Mouse (Mus musculus) liver, embryonic 14.5 days (tissue): ENCODE results near the gene Chd9. TPM values are rescaled to one million over a fixed set of nuclear protein-coding genes. Genes with fewer than 3 reads are reported as not detected.

Experiments
- ATAC-seq: fragments of 200-750 bp; cut with Nextera tagmentation; 2 replicates; pipeline ENCODE4 v1.8.0; 2017; ENCODE audit warnings: moderate number of reproducible peaks, mild to moderate bottlenecking, moderate library complexity; ENCODE audit not compliant: insufficient read depth
- DNase-seq, 3 experiments: peaks; one replicate each; pipeline ENCODE4 v3.0.0-alpha.2; 2012 to 2013; ENCODE audit warnings: low read depth in 3 of 3, low spot score in 3 of 3
- H3K27ac ChIP-seq: fragments of 300-500 bp; sonication (generic); 2 replicates; pipeline ENCODE4 v1.5.1; 2014; ENCODE audit warnings: moderate library complexity, mild to moderate bottlenecking, control low read depth, inconsistent platforms
- H3K27me3 ChIP-seq: fragments of 300-500 bp; sonication (generic); 2 replicates; pipeline ENCODE4 v1.6.1; 2014; ENCODE audit warnings: mild to moderate bottlenecking, low read length, moderate library complexity; ENCODE audit not compliant: control insufficient read depth, insufficient read depth
- H3K36me3 ChIP-seq: fragments of 300-500 bp; sonication (generic); replicated peaks from 2 replicates; pipeline ENCODE4 v1.6.1; 2014; ENCODE audit warnings: low read depth; ENCODE audit not compliant: control insufficient read depth, insufficient read depth
- H3K4me1 ChIP-seq, 2 experiments: fragments of 200-500 bp in 1 of 2; fragments of 300-500 bp in 1 of 2; sonication (generic) in 1 of 2; replicated peaks; 2 replicates each; pipeline ENCODE4 v1.6.1; 2012 to 2014; ENCODE audit warnings: antibody characterized with exemption in 1 of 2, inconsistent platforms in 1 of 2, low read length in 1 of 2; ENCODE audit not compliant: control insufficient read depth in 2 of 2, insufficient read depth in 2 of 2
- H3K4me2 ChIP-seq: fragments of 300-500 bp; sonication (generic); 2 replicates; pipeline ENCODE4 v1.6.1; 2014; ENCODE audit warnings: low read depth, mild to moderate bottlenecking, control low read depth, moderate library complexity
- H3K4me3 ChIP-seq, 2 experiments: fragments of 200-500 bp in 1 of 2; fragments of 300-500 bp in 1 of 2; sonication (generic) in 1 of 2; 2 replicates each; pipeline ENCODE4 v1.5.1; 2012 to 2014; ENCODE audit warnings: low read depth in 2 of 2, low read length in 2 of 2, mild to moderate bottlenecking in 2 of 2, control low read depth in 1 of 2, inconsistent platforms in 1 of 2, moderate library complexity in 1 of 2; ENCODE audit not compliant: insufficient read depth in 1 of 2
- H3K9ac ChIP-seq: fragments of 300-500 bp; sonication (generic); replicated peaks from 2 replicates; pipeline ENCODE4 v1.6.1; 2014; ENCODE audit warnings: mild to moderate bottlenecking, control low read depth, moderate library complexity
- H3K9me3 ChIP-seq: fragments of 300-500 bp; sonication (generic); 2 replicates; pipeline ENCODE4 v1.6.1; 2016; ENCODE audit warnings: low read length, mixed read lengths; ENCODE audit not compliant: control insufficient read depth
- CTCF ChIP-seq: IDR thresholded peaks from 2 replicates; pipeline ENCODE4 v1.5.1; 2016; ENCODE audit warnings: antibody characterized with exemption, low read depth, control low read depth
- EP300 ChIP-seq: IDR thresholded peaks from 2 replicates; pipeline ENCODE4 v1.6.1; 2016; ENCODE audit warnings: antibody characterized with exemption, low read depth
- WGBS: fragments of 180-500 bp; shearing (Covaris S2); extraction: QIAGEN DNeasy Blood & Tissue Kit; methylation state at CpG from one replicate; pipeline ENCODE4 v1.1.7; 2014; ENCODE audit not compliant: insufficient replicate concordance; 5-methylcytosine and 5-hydroxymethylcytosine counted together
- polyA plus RNA-seq, 2 experiments: library from polyadenylated mRNA; depleted of rRNA in 1 of 2; stranded (reverse) in 1 of 2; unstranded in 1 of 2; fragments of >200 nt; fragmentation: Nextera tagmentation in 1 of 2; extraction: Ambion mirVana in 1 of 2; gene quantifications; 2 replicates each; pipeline versions ENCODE4 v1.2.1 to v1.2.3; 2012 to 2014

Chd9 gene
- 5.7 and 6.4 TPM in 2 replicates for polyA plus RNA-seq (2012; rRNA removed)
- polyA plus RNA-seq (2014; fragmentation: Nextera tagmentation; extraction: Ambion mirVana), result 12.2 and 13.2 TPM in 2 replicates

GRCm38 (mm10) chr8:90828181-90828986 lies at the start of gene Chd9:
Chd9 (plus strand) TSS chr8:90828352.
- TF ChIP-seq CTCF, result peak; percentile 99
- no peak for TF ChIP-seq EP300
- peak within 1 kb of the TSS; percentile 45 to 54 for H3K4me3 ChIP-seq
- H3K36me3 ChIP-seq, result no peaks in the 10 kb centered on the region
- H3K27me3 ChIP-seq, result no peaks in the 10 kb centered on the region
- H3K4me2 ChIP-seq, result peak within 1 kb of the TSS; percentile 58
- no peak within 1 kb of the TSS for H3K27ac ChIP-seq
- peak; percentile 87 for ATAC-seq
- peak within 1 kb of the TSS; percentile 2; the same call in 1 of the 2 replicates for H3K9ac ChIP-seq
- peaks cover 0 to 10% of the 10 kb centered on the region in 2 experiments; a peak in 2 of 4 replicates for H3K4me1 ChIP-seq
- DNase-seq, result peak; percentile 68 to 70 (median 69)
- no peaks in the 10 kb centered on the region for H3K9me3 ChIP-seq
- 6% methylated on average over 39 of the region's 39 CpGs for WGBS

- Histone ChIP-seq H3K4me2 (no peak overlapping the region), H3K9ac (no peak overlapping the region), H3K4me3 (no peak overlapping the region), H3K27ac (no peak overlapping the region), H3K4me1 (peaks cover 0 to 3% of the 10 kb centered on the region in 2 experiments; a peak in 1 of 4 replicates), H3K27me3 (no peaks in the 10 kb centered on the region), H3K36me3 (no peaks in the 10 kb centered on the region), H3K9me3 (no peaks in the 10 kb centered on the region)
- DNase-seq (no peak), ATAC-seq (no peak)
- WGBS, result 45% methylated on average over 1 of the region's 1 CpGs
- TF ChIP-seq CTCF (no peak), EP300 (no peak)
Observed at GRCm38 (mm10) chr8:90791616-90792015, 36.5 kb upstream of the Chd9 start.

- no peaks in the 10 kb centered on the region for H3K27me3 ChIP-seq
- H3K9ac ChIP-seq, result no peak overlapping the region
- no peak overlapping the region for H3K4me3 ChIP-seq
- peaks cover 0 to 3% of the 10 kb centered on the region in 2 experiments; a peak in 1 of 4 replicates for H3K4me1 ChIP-seq
- no peak overlapping the region for H3K4me2 ChIP-seq
- no peaks in the 10 kb centered on the region for H3K36me3 ChIP-seq
- 4% methylated on average over 3 of the region's 3 CpGs for WGBS
- peak; percentile 6 to 26 (median 7) for DNase-seq
- no peak for ATAC-seq
- H3K9me3 ChIP-seq, result no peaks in the 10 kb centered on the region
- H3K27ac ChIP-seq, result no peak overlapping the region
- TF ChIP-seq EP300 (no peak), CTCF (peak; percentile 80)
Observed at GRCm38 (mm10) chr8:90793710-90794109, 34.4 kb upstream of the Chd9 start.

- DNase-seq (peak; percentile 11 to 26 (median 23)), ATAC-seq (peak; percentile 57)
- Histone ChIP-seq H3K9me3 (no peaks in the 10 kb centered on the region), H3K36me3 (no peaks in the 10 kb centered on the region), H3K9ac (no peak overlapping the region), H3K4me3 (peak overlapping the region in 1 of 2 experiments; percentile 42; a peak in 2 of 4 replicates), H3K27ac (no peak overlapping the region), H3K4me2 (peak overlapping the region; percentile 39), H3K27me3 (no peaks in the 10 kb centered on the region), H3K4me1 (peaks cover 0 to 3% of the 10 kb centered on the region in 2 experiments; a peak in 1 of 4 replicates)
- TF ChIP-seq EP300 (no peak), CTCF (peak; percentile 51)
- WGBS, result 5% methylated on average over 12 of the region's 12 CpGs
Observed at GRCm38 (mm10) chr8:90794990-90795861, 32.9 kb upstream of the Chd9 start.

- Histone ChIP-seq H3K4me3 (no peak overlapping the region), H3K9me3 (no peaks in the 10 kb centered on the region), H3K27ac (no peak overlapping the region), H3K4me1 (peaks cover 0 to 3% of the 10 kb centered on the region in 2 experiments; a peak in 1 of 4 replicates), H3K9ac (no peak overlapping the region), H3K36me3 (no peaks in the 10 kb centered on the region), H3K27me3 (no peaks in the 10 kb centered on the region), H3K4me2 (no peak overlapping the region)
- TF ChIP-seq EP300 (no peak), CTCF (no peak)
- WGBS, result 76% methylated on average over 5 of the region's 5 CpGs
- no peak for DNase-seq
- no peak for ATAC-seq
Observed at GRCm38 (mm10) chr8:90799473-90799872, 28.7 kb upstream of the Chd9 start.
